Mouse (Mus musculus) cerebellum, adult 2 months (tissue): ENCODE measurements around the gene Ltbp1. TPM values are rescaled to one million over a fixed set of nuclear protein-coding genes. Genes with fewer than 3 reads are reported as not detected.

Experiments
- DNase-seq, 2 experiments: peaks; one replicate each; pipeline ENCODE4 v3.0.0; 2021
- H3K27ac ChIP-seq: fragments of 200-500 bp; 2 replicates; pipeline ENCODE4 v1.5.1; 2012; ENCODE audit warnings: low read length, control low read depth, inconsistent platforms; ENCODE audit not compliant: insufficient read depth
- H3K27me3 ChIP-seq: fragments of 200-500 bp; 2 replicates; pipeline ENCODE4 v1.6.1; 2012; ENCODE audit warnings: inconsistent platforms, mild to moderate bottlenecking, low read length, moderate library complexity; ENCODE audit not compliant: control insufficient read depth, insufficient read depth
- H3K4me1 ChIP-seq: fragments of 200-500 bp; 2 replicates; pipeline ENCODE4 v1.6.1; 2011; ENCODE audit warnings: low read length; ENCODE audit not compliant: control insufficient read depth, insufficient read depth
- H3K4me3 ChIP-seq: fragments of 200-500 bp; replicated peaks from 2 replicates; pipeline ENCODE3; 2011; ENCODE audit warnings: mild to moderate bottlenecking, low read depth, low read length, control low read depth; ENCODE audit not compliant: insufficient read depth
- CTCF ChIP-seq: fragments of 200-500 bp; IDR thresholded peaks from 2 replicates; pipeline ENCODE4 v1.5.1; 2011; ENCODE audit warnings: low read depth, mild to moderate bottlenecking, control low read depth, low read length, moderate library complexity, borderline replicate concordance; ENCODE audit not compliant: insufficient read depth
- POLR2A ChIP-seq: fragments of 200-500 bp; IDR thresholded peaks from 2 replicates; pipeline ENCODE4 v1.6.1; 2011; ENCODE audit warnings: low read length, control low read depth, borderline replicate concordance; ENCODE audit not compliant: insufficient read depth
- WGBS: fragments of 180-500 bp; shearing (Covaris S2); methylation state at CpG from one replicate; pipeline ENCODE4 v1.1.7; 2018; 5-methylcytosine and 5-hydroxymethylcytosine counted together
- polyA plus RNA-seq: library from polyadenylated mRNA; depleted of rRNA; stranded (reverse); fragments of >200 nt; gene quantifications from 2 replicates; pipeline ENCODE4 v1.2.3, GENCODE M21; 2012

Ltbp1 gene
- polyA plus RNA-seq, 1 experiment = 1.8 TPM

DNA sequence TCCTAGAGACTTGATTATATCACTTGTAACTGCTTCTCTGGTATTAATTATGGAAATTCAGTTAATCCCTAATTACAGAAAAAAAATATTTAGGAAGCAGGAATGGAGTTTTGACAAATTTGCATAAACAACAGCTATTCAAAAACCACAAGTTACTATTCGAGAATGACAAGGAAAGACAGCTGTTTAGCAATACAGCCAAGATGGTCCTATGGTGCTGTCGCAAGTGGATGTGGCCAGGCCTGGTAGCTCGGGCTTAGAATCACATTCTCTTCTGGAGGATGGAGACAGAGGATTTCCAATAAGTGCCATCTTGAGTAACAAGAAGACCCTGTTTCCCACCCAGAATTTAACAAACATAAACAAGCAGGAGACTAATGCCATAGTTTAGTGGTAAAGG lies 344.2 kb downstream of the Ltbp1 start:
- Histone ChIP-seq H3K4me1 (no peaks in the 10 kb centered on the region), H3K27ac (no peak overlapping the region), H3K27me3 (no peaks in the 10 kb centered on the region), H3K4me3 (no peak overlapping the region)
- 66% methylated on average over 3 of the region's 3 CpGs for WGBS
- DNase-seq = no peak
- no peak for TF ChIP-seq POLR2A
- no peak for TF ChIP-seq CTCF

DNA sequence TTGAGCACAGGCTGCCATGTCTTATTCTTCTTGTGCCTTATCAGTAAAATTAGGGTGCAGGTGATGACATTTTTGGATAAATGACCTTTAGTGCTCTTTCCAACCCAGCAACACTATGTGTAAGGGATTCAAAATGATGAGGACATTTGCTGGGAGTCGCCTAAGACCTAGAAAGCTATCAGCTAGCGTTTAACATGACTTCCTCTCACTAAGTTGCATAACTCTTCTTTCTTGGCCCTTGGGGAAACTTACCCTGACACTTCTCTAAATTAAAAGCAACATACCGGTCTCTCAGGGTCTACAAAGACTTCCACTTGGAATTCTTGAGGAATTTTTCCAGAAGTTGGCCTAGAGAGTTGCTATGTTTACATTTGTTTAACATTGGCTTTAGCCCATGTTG lies 348.0 kb downstream of the Ltbp1 start:
- WGBS = 80% methylated on average over 3 of the region's 3 CpGs
- H3K4me3 ChIP-seq = no peak overlapping the region
- TF ChIP-seq POLR2A (no peak), CTCF (no peak)
- no peaks in the 10 kb centered on the region for H3K27me3 ChIP-seq
- no peak for DNase-seq
- H3K27ac ChIP-seq = no peak overlapping the region
- H3K4me1 ChIP-seq = no peaks in the 10 kb centered on the region

DNA sequence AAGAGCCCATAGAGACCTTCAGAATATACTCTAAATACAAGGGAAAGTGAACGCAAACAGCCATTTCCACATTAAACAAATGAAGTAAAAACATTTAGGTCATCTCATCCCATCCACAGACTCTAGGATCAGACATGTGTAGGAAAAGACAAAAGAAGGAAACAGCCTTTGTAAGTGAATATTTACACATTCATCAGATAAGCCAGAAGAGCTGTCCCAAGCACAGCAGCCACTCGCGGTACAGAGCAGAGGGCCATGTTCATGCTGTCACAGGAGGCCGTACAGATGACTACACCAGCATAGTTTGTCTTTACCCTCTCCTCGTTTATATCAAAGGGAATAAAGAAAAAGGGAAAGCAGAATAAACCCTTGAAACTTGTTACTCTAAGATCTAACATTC lies 350.1 kb downstream of the Ltbp1 start:
- no peak overlapping the region for H3K4me3 ChIP-seq
- TF ChIP-seq CTCF (no peak), POLR2A (no peak)
- no peaks in the 10 kb centered on the region for H3K27me3 ChIP-seq
- WGBS = 78% methylated on average over 5 of the region's 5 CpGs
- no peak overlapping the region for H3K27ac ChIP-seq
- no peak for DNase-seq
- no peaks in the 10 kb centered on the region for H3K4me1 ChIP-seq

DNA sequence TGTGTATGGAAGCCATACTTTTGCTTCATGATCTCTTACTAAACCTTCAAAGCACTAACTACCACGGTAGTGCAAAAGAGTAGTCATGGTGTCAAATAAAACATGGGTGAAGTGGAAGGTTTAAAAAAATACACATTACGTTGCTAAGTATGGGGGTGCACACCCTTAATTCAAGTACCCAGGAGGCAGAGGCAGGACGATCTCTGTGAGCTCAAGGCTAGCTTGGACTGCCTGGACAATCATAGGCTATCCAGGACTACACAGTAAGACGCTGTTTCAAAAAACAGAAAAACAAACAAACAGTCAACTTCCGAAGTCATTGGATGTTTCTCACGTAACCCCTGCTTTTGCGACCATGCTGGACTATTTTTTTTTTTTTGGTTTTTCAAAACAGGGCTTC lies 354.7 kb downstream of the Ltbp1 start:
- no peaks in the 10 kb centered on the region for H3K27me3 ChIP-seq
- H3K4me1 ChIP-seq = no peaks in the 10 kb centered on the region
- H3K4me3 ChIP-seq = no peak overlapping the region
- 94% methylated on average over 7 of the region's 7 CpGs for WGBS
- TF ChIP-seq POLR2A = no peak
- TF ChIP-seq CTCF = no peak
- no peak overlapping the region for H3K27ac ChIP-seq
- DNase-seq = no peak

DNA sequence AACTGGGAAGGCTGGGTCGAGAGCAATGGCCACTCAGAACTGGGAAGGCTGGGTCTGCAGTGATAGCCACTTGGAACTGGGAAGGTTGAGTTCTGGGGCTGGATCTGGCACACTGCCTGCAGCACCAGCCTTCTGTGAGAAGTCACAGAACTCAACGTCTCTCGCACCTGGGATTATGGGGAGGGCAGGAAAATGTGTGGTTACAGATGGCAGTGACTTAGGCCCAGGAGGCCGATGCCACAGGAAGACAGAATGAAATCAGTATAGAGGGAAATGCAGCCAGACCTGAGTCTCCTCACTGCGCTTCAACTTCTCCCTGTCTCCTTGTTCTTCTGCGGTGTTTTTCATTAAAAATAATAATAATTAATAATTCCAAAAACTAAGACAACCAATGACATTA lies 361.0 kb downstream of the Ltbp1 start:
- WGBS = 67% methylated on average over 6 of the region's 6 CpGs

DNA sequence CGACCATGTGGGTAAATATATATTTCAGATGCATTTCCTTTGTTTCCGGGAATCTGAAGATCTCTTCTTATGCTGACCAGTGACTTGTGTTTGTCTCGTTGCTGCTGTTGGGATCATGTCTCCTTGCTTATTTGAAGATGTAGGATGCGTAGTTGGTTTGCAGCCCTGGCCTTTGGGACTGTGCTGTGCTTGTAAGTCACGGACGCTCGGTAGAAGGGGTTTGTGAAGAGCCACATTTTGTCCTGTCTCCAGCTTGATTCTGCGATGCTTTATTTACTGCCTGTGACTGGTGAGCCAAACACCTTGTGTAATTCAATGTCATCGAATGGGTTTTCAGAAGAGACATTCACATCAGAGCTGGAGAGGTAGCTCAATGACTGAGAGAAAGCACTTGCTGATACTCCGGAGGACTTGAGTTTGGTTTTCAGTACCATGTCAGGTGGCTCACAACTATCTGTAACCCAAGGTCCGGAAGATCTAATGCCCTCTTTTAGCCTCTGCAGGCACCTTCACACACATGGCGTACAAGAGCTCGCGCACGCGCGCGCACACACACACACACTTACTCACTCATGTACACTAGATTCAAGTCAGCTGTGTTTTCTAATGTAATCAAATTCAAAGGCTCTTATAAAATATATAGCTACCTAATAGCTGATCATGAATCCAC lies 362.3 kb downstream of the Ltbp1 start:
- no peak for TF ChIP-seq POLR2A
- TF ChIP-seq CTCF = no peak
- 98% methylated on average over 18 of the region's 18 CpGs for WGBS
- Histone ChIP-seq H3K27me3 (no peaks in the 10 kb centered on the region), H3K4me3 (no peak overlapping the region), H3K27ac (no peak overlapping the region), H3K4me1 (no peaks in the 10 kb centered on the region)
- DNase-seq = no peak

More for the DNA sequence above, 361.0 kb downstream of the Ltbp1 start:
- H3K27me3 ChIP-seq = no peaks in the 10 kb centered on the region
- no peak overlapping the region for H3K27ac ChIP-seq
- no peaks in the 10 kb centered on the region for H3K4me1 ChIP-seq
- TF ChIP-seq CTCF = no peak
- no peak for TF ChIP-seq POLR2A
- no peak for DNase-seq
- H3K4me3 ChIP-seq = no peak overlapping the region

DNA sequence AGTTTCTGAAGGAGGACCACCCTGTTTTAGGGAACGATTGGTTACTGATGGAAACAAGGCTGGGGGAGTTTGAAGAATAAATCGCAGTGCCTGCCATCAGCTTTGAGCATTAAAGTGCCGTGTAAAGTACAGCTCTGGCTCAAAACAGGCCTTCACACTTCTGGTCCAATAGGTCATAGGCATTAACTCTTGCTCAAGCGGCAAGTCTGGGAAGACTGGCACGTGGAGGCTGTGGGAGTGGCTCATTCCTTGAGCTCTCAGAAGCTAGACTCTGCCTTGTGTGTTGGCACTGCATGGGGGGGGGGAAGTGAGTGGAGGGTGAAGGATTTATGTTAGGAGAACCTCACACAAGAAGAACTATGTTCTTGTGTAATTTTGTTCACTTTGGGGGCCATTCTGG lies 363.2 kb downstream of the Ltbp1 start:
- H3K27ac ChIP-seq = no peak overlapping the region
- TF ChIP-seq POLR2A (no peak), CTCF (no peak)
- H3K27me3 ChIP-seq = no peaks in the 10 kb centered on the region
- no peak overlapping the region for H3K4me3 ChIP-seq
- DNase-seq = no peak
- H3K4me1 ChIP-seq = no peaks in the 10 kb centered on the region
- WGBS = 72% methylated on average over 5 of the region's 5 CpGs

DNA sequence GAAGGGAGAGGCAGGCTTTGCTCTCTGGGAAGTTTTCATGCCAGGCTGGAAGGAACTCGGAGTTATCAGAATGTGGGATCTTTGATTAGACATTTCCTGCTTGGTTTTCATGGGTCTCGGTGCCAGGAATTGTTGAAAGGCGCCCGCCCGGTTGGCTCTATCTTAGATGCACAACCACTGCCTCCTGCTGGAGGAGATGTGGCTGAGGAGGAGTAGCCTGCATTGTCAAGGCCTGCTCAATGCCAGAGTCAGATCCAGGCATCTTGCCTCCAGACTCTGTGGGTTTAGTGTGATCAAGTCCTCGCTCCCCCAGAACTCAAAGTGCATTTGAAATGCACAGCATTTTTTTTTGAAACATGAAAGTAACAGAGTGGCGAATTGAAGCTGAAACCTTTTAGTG lies 364.0 kb downstream of the Ltbp1 start:
- no peaks in the 10 kb centered on the region for H3K4me1 ChIP-seq
- 62% methylated on average over 7 of the region's 7 CpGs for WGBS
- no peak overlapping the region for H3K27ac ChIP-seq
- no peak overlapping the region for H3K4me3 ChIP-seq
- no peaks in the 10 kb centered on the region for H3K27me3 ChIP-seq
- DNase-seq = no peak
- TF ChIP-seq CTCF = no peak
- TF ChIP-seq POLR2A = no peak
